Mouse (Mus musculus): ENCODE measurements around the gene Gm44596. TPM values are rescaled to one million over a fixed set of nuclear protein-coding genes. Genes with fewer than 3 reads are reported as not detected.

Gene Gm44596
- polyA plus RNA-seq, 1 experiment from 2014 or later, result not detected

DNA sequence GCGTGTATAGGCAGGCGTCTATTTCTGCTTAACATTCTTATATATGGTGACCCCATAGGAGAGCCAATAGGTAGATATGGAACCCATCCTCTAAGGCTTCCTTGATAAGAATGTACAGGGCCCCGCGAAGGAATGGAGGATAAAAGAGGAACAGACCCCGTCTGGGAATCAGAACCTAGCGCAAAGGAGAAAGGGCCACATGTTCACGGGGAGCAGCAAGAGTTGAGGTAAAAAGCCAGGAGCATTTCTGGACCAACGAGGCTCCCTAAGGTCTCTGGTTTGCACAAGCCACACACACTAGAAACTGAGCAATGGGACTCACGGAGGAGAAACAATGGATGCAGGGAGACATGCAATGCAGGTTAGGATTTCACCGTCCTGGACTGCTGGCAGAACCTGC, 62.0 kb downstream of the Gm44596 start:
- H3K4me2 ChIP-seq, result peak overlapping the region; percentile 74
- H3K4me1 ChIP-seq, result peaks cover 17% of the 10 kb centered on the region
- H3K27ac ChIP-seq, result peak overlapping the region; percentile 94
- no peaks in the 10 kb centered on the region for H3K9me3 ChIP-seq
- peak overlapping the region; percentile 98 for H3K9ac ChIP-seq
- peak overlapping the region; percentile 97 for H3K4me3 ChIP-seq (replicated peaks)
- WGBS, result 4% methylated on average over 10 of the region's 10 CpGs
- H3K36me3 ChIP-seq (replicated peaks), result peaks cover 43% of the 10 kb centered on the region
- H3K27me3 ChIP-seq, result no peaks in the 10 kb centered on the region
- no peak for ATAC-seq (ENCODE audit: low FRiP score)

DNA sequence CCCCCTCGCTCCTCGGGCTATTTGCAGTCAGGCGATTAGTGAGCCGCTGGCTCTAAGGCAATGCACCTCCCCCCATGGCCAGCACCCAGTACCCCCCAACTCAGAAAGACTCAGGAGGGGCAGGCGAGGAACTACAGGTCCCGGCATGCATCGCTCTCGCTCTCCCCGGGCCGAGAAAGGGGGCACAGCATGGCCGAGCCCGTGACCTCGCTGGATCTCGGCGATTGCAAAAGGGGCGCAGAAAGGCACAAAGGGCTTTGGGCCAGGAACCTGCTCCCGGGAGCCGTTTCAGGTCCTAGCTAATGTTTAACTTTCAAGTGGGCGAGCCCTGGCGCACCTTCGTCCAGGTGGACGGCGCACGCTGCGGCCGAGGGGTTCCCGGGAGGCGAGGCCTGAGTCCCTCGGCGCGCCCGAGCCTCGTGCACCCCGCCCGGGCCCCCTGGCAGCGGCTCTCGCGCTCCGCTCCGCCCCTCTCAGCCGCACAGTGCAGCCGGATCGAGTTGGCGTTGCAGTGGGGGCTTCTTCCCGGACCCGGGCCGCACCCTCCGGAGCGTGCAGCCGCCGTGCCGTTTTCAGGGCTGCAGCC, 62.5 kb downstream of the Gm44596 start:
- Histone ChIP-seq H3K27me3 (no peaks in the 10 kb centered on the region), H3K9me3 (no peaks in the 10 kb centered on the region), H3K27ac (peak overlapping the region; percentile 94), H3K4me2 (peak overlapping the region; percentile 74), H3K4me3 (replicated peaks) (peak overlapping the region; percentile 97), H3K36me3 (replicated peaks) (peaks cover 38% of the 10 kb centered on the region), H3K4me1 (peaks cover 17% of the 10 kb centered on the region), H3K9ac (peak overlapping the region; percentile 98)
- ATAC-seq (ENCODE audit: low FRiP score), result peak; percentile 73
- WGBS, result under 1% methylated on average over 42 of the region's 52 CpGs

DNA sequence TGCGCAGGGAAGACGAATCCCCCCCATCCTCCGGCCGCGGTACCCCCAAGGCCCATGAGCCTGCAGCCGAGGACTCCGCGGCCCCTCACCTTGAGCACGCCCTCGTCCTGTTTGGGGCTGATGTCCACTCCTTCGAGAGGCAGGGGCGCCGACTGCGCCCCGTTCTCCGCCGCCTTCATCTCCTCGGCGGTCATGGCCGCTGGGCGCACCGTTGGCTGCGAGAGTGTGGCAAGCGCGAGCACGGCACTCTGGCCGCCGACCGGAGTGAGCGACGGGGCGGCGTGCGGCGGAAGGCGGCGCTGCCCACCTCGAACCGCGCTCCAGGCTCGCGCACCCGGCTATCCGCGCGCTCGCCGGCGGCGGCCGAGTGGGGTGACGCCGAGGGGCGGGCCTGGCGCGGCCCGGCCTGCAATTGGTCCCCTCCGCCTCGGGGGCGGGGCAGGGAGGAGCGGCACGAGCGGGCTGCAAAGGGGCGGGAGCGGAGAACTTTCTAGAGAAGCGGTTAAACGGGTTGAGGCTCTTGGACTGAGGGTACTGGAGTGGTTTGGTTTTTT, 63.1 kb downstream of the Gm44596 start, which contains the start of gene Fkbp4:
Gene Fkbp4, minus strand, starts transcription at position 361 of the 554 bp plus-strand sequence.
- peak; percentile 96 for ATAC-seq (ENCODE audit: low FRiP score)
- Histone ChIP-seq H3K9me3 (no peaks in the 10 kb centered on the region), H3K4me3 (replicated peaks) (peak within 1 kb of the TSS; percentile 97), H3K4me1 (peaks cover 17% of the 10 kb centered on the region), H3K4me2 (peak within 1 kb of the TSS; percentile 74), H3K9ac (peak within 1 kb of the TSS; percentile 98), H3K27ac (peak within 1 kb of the TSS; percentile 94), H3K27me3 (no peaks in the 10 kb centered on the region), H3K36me3 (replicated peaks) (peaks cover 32% of the 10 kb centered on the region)
- under 1% methylated on average over 67 of the region's 67 CpGs for WGBS

GRCm38 (mm10) chr6:128438871-128439341, 63.6 kb downstream of the Gm44596 start:
- 0 out of 2 replicates have a peak overlapping the region, but pooled peaks have one; percentile 36 for H3K27ac ChIP-seq
- WGBS, result 29% methylated on average over 18 of the region's 18 CpGs
- H3K4me2 ChIP-seq, result peak overlapping the region; percentile 74
- ATAC-seq (ENCODE audit: low FRiP score), result peak; percentile 43; the same call in 1 of the 2 replicates
- peak overlapping the region; percentile 49; the same call in 1 of the 2 replicates for H3K9ac ChIP-seq
- no peaks in the 10 kb centered on the region for H3K9me3 ChIP-seq
- H3K4me1 ChIP-seq, result peaks cover 17% of the 10 kb centered on the region
- peaks cover 27% of the 10 kb centered on the region for H3K36me3 ChIP-seq (replicated peaks)
- H3K4me3 ChIP-seq (replicated peaks), result peak overlapping the region; percentile 97
- H3K27me3 ChIP-seq, result no peaks in the 10 kb centered on the region

DNA sequence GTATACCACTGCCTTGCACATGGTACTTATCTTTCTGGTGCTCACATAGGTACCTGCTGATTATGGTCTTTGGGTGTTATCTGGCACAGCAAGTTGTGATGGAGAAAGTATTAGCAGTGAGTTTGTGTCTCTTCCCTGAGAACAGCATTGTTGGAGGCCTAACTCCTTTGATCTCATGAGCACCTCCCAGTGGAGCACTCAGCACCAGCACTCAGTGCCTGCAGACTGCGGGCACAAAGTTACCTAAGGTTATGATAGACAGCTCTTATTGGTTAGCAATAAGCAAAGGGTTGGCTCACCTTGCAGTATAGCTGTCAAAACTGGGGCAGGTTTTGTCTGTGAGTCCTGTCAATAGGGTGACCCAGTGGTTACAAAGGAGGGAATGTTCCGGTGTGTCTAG, 64.9 kb downstream of the Gm44596 start:
- Histone ChIP-seq H3K27ac (no peak overlapping the region), H3K4me2 (no peak overlapping the region), H3K27me3 (no peaks in the 10 kb centered on the region), H3K4me1 (peaks cover 17% of the 10 kb centered on the region), H3K9me3 (no peaks in the 10 kb centered on the region), H3K36me3 (replicated peaks) (peaks cover 14% of the 10 kb centered on the region), H3K4me3 (replicated peaks) (no peak overlapping the region), H3K9ac (no peak overlapping the region)
- 95% methylated on average over 2 of the region's 2 CpGs for WGBS
- no peak for ATAC-seq (ENCODE audit: low FRiP score)

GRCm38 (mm10) chr6:128445761-128446535, 70.6 kb downstream of the Gm44596 start:
- 0 out of 2 replicates have a peak overlapping the region, but pooled peaks have one; percentile 5 for H3K4me3 ChIP-seq (replicated peaks)
- WGBS, result 11% methylated on average over 14 of the region's 14 CpGs
- H3K4me2 ChIP-seq, result peak overlapping the region; percentile 30; the same call in 1 of the 2 replicates
- H3K4me1 ChIP-seq, result peaks cover 8% of the 10 kb centered on the region; the same call in 1 of the 2 replicates
- ATAC-seq (ENCODE audit: low FRiP score), result peak; percentile 81
- H3K27ac ChIP-seq, result no peak overlapping the region
- no peaks in the 10 kb centered on the region for H3K9me3 ChIP-seq
- no peak overlapping the region for H3K9ac ChIP-seq
- H3K27me3 ChIP-seq, result no peaks in the 10 kb centered on the region
- H3K36me3 ChIP-seq (replicated peaks), result no peaks in the 10 kb centered on the region

DNA sequence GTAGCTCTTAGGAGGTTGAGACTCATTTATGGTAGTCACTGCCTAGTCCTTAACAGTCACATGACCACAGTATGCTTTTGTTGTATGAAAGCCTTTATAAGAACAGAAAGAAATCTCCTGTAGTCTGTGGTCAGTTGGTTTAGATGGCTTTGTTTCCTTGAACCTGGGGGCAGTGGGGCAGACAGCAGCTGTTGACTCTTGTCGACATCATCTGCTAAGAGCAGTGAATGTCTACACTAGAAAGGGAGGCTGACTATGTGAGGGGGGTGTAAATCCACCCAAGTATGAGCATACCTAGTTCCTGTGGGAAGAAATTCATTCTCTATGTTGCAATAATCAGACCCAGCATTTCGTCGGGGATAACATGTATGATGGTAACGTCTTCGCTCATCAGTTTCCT, 71.8 kb downstream of the Gm44596 start:
- H3K9me3 ChIP-seq, result no peaks in the 10 kb centered on the region
- H3K27ac ChIP-seq, result no peak overlapping the region
- H3K4me2 ChIP-seq, result no peak overlapping the region
- no peaks in the 10 kb centered on the region for H3K36me3 ChIP-seq (replicated peaks)
- H3K4me1 ChIP-seq, result peaks cover 8% of the 10 kb centered on the region; the same call in 1 of the 2 replicates
- ATAC-seq (ENCODE audit: low FRiP score), result no peak
- H3K9ac ChIP-seq, result no peak overlapping the region
- no peaks in the 10 kb centered on the region for H3K27me3 ChIP-seq
- 95% methylated on average over 5 of the region's 5 CpGs for WGBS
- H3K4me3 ChIP-seq (replicated peaks), result no peak overlapping the region

DNA sequence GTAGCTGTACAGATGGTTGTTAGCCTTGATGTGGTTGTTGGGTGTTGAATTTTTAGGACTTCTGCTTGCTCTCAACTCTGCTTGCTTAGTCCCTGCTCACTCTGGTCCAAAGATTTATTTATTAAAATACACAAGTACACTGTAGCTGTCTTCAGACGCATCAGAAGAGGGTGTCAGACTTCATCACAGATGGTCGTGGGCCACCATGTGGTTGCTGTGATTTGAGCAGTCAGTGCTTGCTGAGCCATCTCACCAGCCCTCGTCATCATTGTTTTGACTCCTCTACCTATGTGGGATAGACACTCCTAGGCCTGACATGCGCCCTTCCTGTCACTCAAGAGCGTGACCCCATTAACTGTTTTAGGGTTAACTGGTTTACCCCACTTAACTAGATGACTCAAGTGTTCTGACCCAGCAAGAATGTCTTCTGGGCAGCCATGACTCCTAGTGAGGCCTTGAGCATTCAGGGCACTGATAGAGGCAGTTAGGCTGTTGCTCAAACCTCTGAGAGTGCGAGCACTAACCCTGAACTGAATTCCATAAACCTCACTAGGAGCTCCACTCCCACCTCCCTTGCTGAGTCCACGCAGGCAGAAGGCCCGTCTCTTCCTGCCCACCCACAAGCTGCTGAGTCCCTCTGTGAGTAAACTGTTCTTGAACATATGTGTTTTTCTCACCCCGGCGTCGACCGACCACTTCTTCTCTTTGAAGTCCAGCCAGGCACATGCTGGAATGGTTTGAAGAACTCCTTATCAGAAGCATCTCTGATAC, 80.7 kb downstream of the Gm44596 start:
- Histone ChIP-seq H3K4me2 (no peak overlapping the region), H3K36me3 (replicated peaks) (no peaks in the 10 kb centered on the region), H3K9me3 (no peaks in the 10 kb centered on the region), H3K4me3 (replicated peaks) (no peak overlapping the region), H3K27ac (no peak overlapping the region), H3K27me3 (no peaks in the 10 kb centered on the region), H3K4me1 (no peaks in the 10 kb centered on the region), H3K9ac (no peak overlapping the region)
- ATAC-seq (ENCODE audit: low FRiP score), result no peak
- WGBS, result 87% methylated on average over 12 of the region's 12 CpGs

Other genes with a start within 250 kb of the Gm44596 start
- gene Tspan9, start 231.9 kb upstream of the Gm44596 start, polyA plus RNA-seq (2016; fragmentation: Nextera tagmentation; extraction: Ambion mirVana), result 30.1 and 34.5 TPM in 2 replicates
- 0.85 and 0.88 TPM in 2 replicates for gene Tead4, start 74.7 kb upstream of the Gm44596 start, polyA plus RNA-seq (2016; fragmentation: Nextera tagmentation; extraction: Ambion mirVana)
- gene Tulp3, start 19.7 kb upstream of the Gm44596 start, polyA plus RNA-seq (2016; fragmentation: Nextera tagmentation; extraction: Ambion mirVana), result 15.4 and 19.7 TPM in 2 replicates
- gene Rhno1, start 12.6 kb upstream of the Gm44596 start, polyA plus RNA-seq (2016; fragmentation: Nextera tagmentation; extraction: Ambion mirVana), result 178 and 183 TPM in 2 replicates
- gene Foxm1, start 12.5 kb upstream of the Gm44596 start, polyA plus RNA-seq (2016; fragmentation: Nextera tagmentation; extraction: Ambion mirVana), result 74.6 and 86.2 TPM in 2 replicates
- 0.88 and 1.0 TPM in 2 replicates for gene Tex52, start within 50 bp of the Gm44596 start, polyA plus RNA-seq (2016; fragmentation: Nextera tagmentation; extraction: Ambion mirVana)
- 3.6 and 3.9 TPM in 2 replicates for gene Nrip2, start 23.8 kb downstream of the Gm44596 start, polyA plus RNA-seq (2016; fragmentation: Nextera tagmentation; extraction: Ambion mirVana)
- gene Itfg2, start 49.4 kb downstream of the Gm44596 start, polyA plus RNA-seq (2016; fragmentation: Nextera tagmentation; extraction: Ambion mirVana), result 34.7 and 37.2 TPM in 2 replicates
- 525 and 564 TPM in 2 replicates for gene Fkbp4, start 63.2 kb downstream of the Gm44596 start, polyA plus RNA-seq (2016; fragmentation: Nextera tagmentation; extraction: Ambion mirVana)
- gene Pzp, start 151.2 kb downstream of the Gm44596 start, polyA plus RNA-seq (2016; fragmentation: Nextera tagmentation; extraction: Ambion mirVana), result 0.04 TPM in 1 of 2 replicates, not detected in the other
- 0.57 and 1.2 TPM in 2 replicates for gene A2ml1, start 206.1 kb downstream of the Gm44596 start, polyA plus RNA-seq (2016; fragmentation: Nextera tagmentation; extraction: Ambion mirVana)
- not detected in 2 replicates for gene Klrb1a, start 248.0 kb downstream of the Gm44596 start, polyA plus RNA-seq (2016; fragmentation: Nextera tagmentation; extraction: Ambion mirVana)